Mouse (Mus musculus): ENCODE results near the gene Ppp1r13b.

DNA sequence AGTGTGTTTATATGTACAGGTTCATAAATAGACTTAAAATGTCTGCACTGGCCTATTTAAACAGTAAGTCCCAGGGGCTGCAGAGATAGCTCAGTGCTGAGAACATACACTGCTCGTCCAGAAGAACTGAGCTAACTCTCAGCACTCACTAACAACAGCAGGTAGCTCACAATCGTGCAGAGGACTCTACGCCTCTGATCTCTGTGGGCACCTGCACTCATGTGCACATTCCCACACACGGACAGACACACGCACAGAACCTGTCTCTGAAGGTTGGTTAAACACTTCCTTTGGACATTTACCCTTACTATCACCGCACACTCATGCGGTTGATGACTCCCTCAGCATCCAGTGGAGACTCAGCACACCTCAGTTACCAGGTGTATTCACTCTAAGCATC, 37.1 kb downstream of the Ppp1r13b start:
- no peak for TF ChIP-seq POLR2A (IDR thresholded peaks at IDR 0.05; ENCODE audit: insufficient read depth, low read depth, low read length)
- no peak for TF ChIP-seq CTCF (IDR thresholded peaks at IDR 0.05)
- no peak for TF ChIP-seq EP300 (IDR thresholded peaks at IDR 0.05; ENCODE audit: insufficient read depth, low read depth, low read length)

All from heart, adult 2 months (tissue).